Mouse (Mus musculus) heart, adult 18-20 months (tissue): ENCODE measurements around the gene Zfp512. TPM values are rescaled to one million over a fixed set of nuclear protein-coding genes. Genes with fewer than 3 reads are reported as not detected.
"Not testable (repeated sequence)": the region's sequence is repeated elsewhere in the genome, so short reads cannot be mapped to it uniquely, and the experiment has no call there.

Source experiments
- DNase-seq, 2 experiments: peaks; one replicate each; pipeline ENCODE4 v3.0.0; 2021 to 2022; ENCODE audit warnings: mixed read lengths in 1 of 2
- long read RNA-seq, 2 experiments: library from polyadenylated mRNA; stranded (forward); transcript quantifications; one replicate each; pipeline ENCODE4 v2.0.0; 2021
- total RNA-seq, 2 experiments: library from RNA; stranded (reverse); gene quantifications; 2 replicates each; pipeline ENCODE4 v1.2.3; 2021

Zfp512 gene
- total RNA-seq = 10 to 100 TPM; 22.9 to 23.1 TPM
- long read RNA-seq, experiment 1, transcript Zfp512-201 (14 exons, 3,299 nt) = major isoform, 21 of 41 reads
- long read RNA-seq, experiment 1, partial matches to known transcripts = 6 of 41 reads
- long read RNA-seq, experiment 1, other reads (novel, unspliced or antisense) = 14 of 41 reads
- long read RNA-seq, experiment 2, transcript Zfp512-201 (14 exons, 3,299 nt) = major isoform, 8 of 19 reads
- long read RNA-seq, experiment 2, partial matches to known transcripts = 1 of 19 reads
- long read RNA-seq, experiment 2, other reads (novel, unspliced or antisense) = 10 of 19 reads

- peak; percentile 94 to 98 for DNase-seq
Measured at GRCm38 (mm10) chr5:31451878-31452561, at the start of gene Zfp512. Gene Zfp512 (plus strand): TSS chr5:31452431.

GRCm38 (mm10) chr5:31434727-31435126 lies 17.5 kb upstream of the Zfp512 start:
- not testable (repeated sequence) for DNase-seq

GRCm38 (mm10) chr5:31451336-31451735 lies 895 bp upstream of the Zfp512 start:
- DNase-seq = peak in 1 of 2 experiments; percentile 52

- DNase-seq = no peak
Measured at GRCm38 (mm10) chr5:31452562-31452878, 289 bp downstream of the Zfp512 start.

GRCm38 (mm10) chr5:31452886-31453410 lies 717 bp downstream of the Zfp512 start:
- no peak for DNase-seq

- DNase-seq = peak; percentile 14 to 58
Measured at GRCm38 (mm10) chr5:31467798-31468197, 15.6 kb downstream of the Zfp512 start.

GRCm38 (mm10) chr5:31469711-31470110 lies 17.5 kb downstream of the Zfp512 start:
- peak in 1 of 2 experiments; percentile 33 for DNase-seq

- DNase-seq = peak; percentile 50 to 77
Measured at GRCm38 (mm10) chr5:31470334-31470733, 18.1 kb downstream of the Zfp512 start.

- DNase-seq = no peak
Measured at GRCm38 (mm10) chr5:31480536-31480935, 28.3 kb downstream of the Zfp512 start.

GRCm38 (mm10) chr5:31485440-31485839 lies 33.2 kb downstream of the Zfp512 start, which contains the start of gene 4930548H24Rik:
Gene 4930548H24Rik (plus strand): TSS chr5:31485740.
- DNase-seq = no peak

GRCm38 (mm10) chr5:31487889-31488288 lies 35.7 kb downstream of the Zfp512 start:
- no peak for DNase-seq

- no peak for DNase-seq
Measured at GRCm38 (mm10) chr5:31489116-31489769, 37.0 kb downstream of the Zfp512 start.

GRCm38 (mm10) chr5:31492031-31492430 lies 39.8 kb downstream of the Zfp512 start:
- DNase-seq = no peak

- DNase-seq = peak; percentile 93 to 95
Measured at GRCm38 (mm10) chr5:31494513-31495297, 42.5 kb downstream of the Zfp512 start, which contains the start of gene Gpn1. Gene Gpn1 (plus strand): TSS chr5:31494741.

GRCm38 (mm10) chr5:31504843-31505242 lies 52.6 kb downstream of the Zfp512 start:
- DNase-seq = no peak

GRCm38 (mm10) chr5:31512481-31512880 lies 60.2 kb downstream of the Zfp512 start:
- no peak for DNase-seq

- no peak for DNase-seq
Measured at GRCm38 (mm10) chr5:31520556-31520955, 68.3 kb downstream of the Zfp512 start.

GRCm38 (mm10) chr5:31526354-31527116 lies 74.3 kb downstream of the Zfp512 start, which contains the start of gene Slc4a1ap:
Gene Slc4a1ap (plus strand): TSS chr5:31526995.
- peak; percentile 79 to 92 for DNase-seq

- no peak for DNase-seq
Measured at GRCm38 (mm10) chr5:31527117-31527680, 75.0 kb downstream of the Zfp512 start.

GRCm38 (mm10) chr5:31527707-31528106 lies 75.5 kb downstream of the Zfp512 start, which contains the start of gene Supt7l:
Gene Supt7l (minus strand): TSS chr5:31527807.
- DNase-seq = not testable (repeated sequence)

GRCm38 (mm10) chr5:31528560-31528959 lies 76.3 kb downstream of the Zfp512 start:
- no peak for DNase-seq
